Mouse (Mus musculus) lung, adult 18-20 months (tissue): Measurements from ENCODE around the gene Ccr2.
"Not testable (repeated sequence)": the region's sequence is repeated elsewhere in the genome, so short reads cannot be mapped to it uniquely, and the experiment has no call there.

Experiments used
- DNase-seq, 2 experiments: peaks; one replicate each; pipeline ENCODE4 v3.0.0; 2022; ENCODE audit warnings: mixed read lengths in 2 of 2

Gene Ccr2

GRCm38 (mm10) chr9:124121387-124122184, 19.8 kb downstream of the Ccr2 start, which contains the start of gene Ccr5:
Ccr5 (plus strand) TSS chr9:124121543.
- DNase-seq, result no peak

- DNase-seq, result peak in 1 of 2 experiments; percentile 15
These were observed 23.8 kb downstream of the Ccr2 start for GRCm38 (mm10) chr9:124125576-124125975.

GRCm38 (mm10) chr9:124126373-124126772, 24.6 kb downstream of the Ccr2 start:
- DNase-seq, result peak; percentile 34 to 54

GRCm38 (mm10) chr9:124127412-124127811, 25.7 kb downstream of the Ccr2 start:
- no peak for DNase-seq

- DNase-seq, result peak in 1 of 2 experiments; percentile 49
These were observed 26.6 kb downstream of the Ccr2 start for GRCm38 (mm10) chr9:124128379-124128778.

- not testable (repeated sequence) for DNase-seq
These were observed 31.1 kb downstream of the Ccr2 start for GRCm38 (mm10) chr9:124132899-124133298.

GRCm38 (mm10) chr9:124134919-124135318, 33.2 kb downstream of the Ccr2 start:
- peak; percentile 50 to 63 for DNase-seq

GRCm38 (mm10) chr9:124137619-124138018, 35.9 kb downstream of the Ccr2 start:
- DNase-seq, result no peak

GRCm38 (mm10) chr9:124138055-124138775, 36.5 kb downstream of the Ccr2 start:
- no peak for DNase-seq

GRCm38 (mm10) chr9:124143678-124144077, 41.9 kb downstream of the Ccr2 start:
- no peak for DNase-seq

- no peak for DNase-seq
These were observed 44.6 kb downstream of the Ccr2 start for GRCm38 (mm10) chr9:124146307-124146706.
